ENCODE assay signal across 8 mouse cellular contexts in genomic region chr9:50776162-50776760, GRCm38 (mm10). TPM values are rescaled to one million over a fixed set of nuclear protein-coding genes. Genes with fewer than 3 reads are reported as not detected.
DNase-seq lines count a peak whose midpoint lies in the region; ATAC-seq lines count a peak whose summit lies in the region.

No protein-coding gene starts in this region.

- peak overlapping the region; percentile 93 for H3K9ac ChIP-seq in heart, embryonic 16.5 days (ENCODE audit: low read length)
- H3K9ac ChIP-seq in hindbrain, embryonic 12.5 days = peak overlapping the region; percentile 93
- H3K9ac ChIP-seq in midbrain, embryonic 12.5 days (replicated peaks) = peak overlapping the region; percentile 88

- no peak overlapping the region for H3K27ac ChIP-seq in heart, embryonic 16.5 days (ENCODE audit: low read length)
- no peak overlapping the region for H3K27ac ChIP-seq in hindbrain, embryonic 12.5 days
- no peak overlapping the region; the same call in 1 of the 2 replicates for H3K27ac ChIP-seq in midbrain, embryonic 12.5 days (replicated peaks)

- WGBS in heart, embryonic 16.5 days = 49% methylated on average over 11 of the region's 11 CpGs
- 74% methylated on average over 11 of the region's 11 CpGs for WGBS in hindbrain, embryonic 12.5 days
- 69% methylated on average over 11 of the region's 11 CpGs for WGBS in midbrain, embryonic 12.5 days

- H3K4me1 ChIP-seq in heart, embryonic 16.5 days (ENCODE audit: control insufficient read depth, insufficient read depth, low read length) = peaks cover 12% of the 10 kb centered on the region
- H3K4me1 ChIP-seq in hindbrain, embryonic 12.5 days = peaks cover 17% of the 10 kb centered on the region
- H3K4me1 ChIP-seq in midbrain, embryonic 12.5 days = peaks cover 18% of the 10 kb centered on the region

- ATAC-seq in heart, embryonic 16.5 days (replicated peaks; ENCODE audit: extremely low read depth, insufficient read depth, low FRiP score) = no peak
- no peak for ATAC-seq in hindbrain, embryonic 12.5 days (ENCODE audit: low FRiP score)
- no peak for ATAC-seq in midbrain, embryonic 12.5 days (ENCODE audit: low FRiP score, low read depth)

- H3K36me3 ChIP-seq in heart, embryonic 16.5 days (ENCODE audit: control insufficient read depth, insufficient read depth) = peaks cover 22% of the 10 kb centered on the region
- peaks cover 26% of the 10 kb centered on the region for H3K36me3 ChIP-seq in hindbrain, embryonic 12.5 days
- H3K36me3 ChIP-seq in midbrain, embryonic 12.5 days = peaks cover 39% of the 10 kb centered on the region

- H3K27me3 ChIP-seq in heart, embryonic 16.5 days (ENCODE audit: control insufficient read depth, insufficient read depth, low read length) = no peaks in the 10 kb centered on the region
- no peaks in the 10 kb centered on the region for H3K27me3 ChIP-seq in hindbrain, embryonic 12.5 days
- H3K27me3 ChIP-seq in midbrain, embryonic 12.5 days = no peaks in the 10 kb centered on the region

- peak overlapping the region; percentile 99 for H3K4me3 ChIP-seq in heart, embryonic 16.5 days (ENCODE audit: low read length)
- peak overlapping the region; percentile 94 for H3K4me3 ChIP-seq in hindbrain, embryonic 12.5 days
- peak overlapping the region; percentile 96 for H3K4me3 ChIP-seq in midbrain, embryonic 12.5 days

- H3K4me2 ChIP-seq in heart, embryonic 16.5 days (ENCODE audit: low read depth, low read length) = peak overlapping the region; percentile 74
- peak overlapping the region; percentile 83 for H3K4me2 ChIP-seq in hindbrain, embryonic 12.5 days (replicated peaks)
- H3K4me2 ChIP-seq in midbrain, embryonic 12.5 days (replicated peaks) = peak overlapping the region; percentile 84

- no peaks in the 10 kb centered on the region for H3K9me3 ChIP-seq in heart, embryonic 16.5 days (replicated peaks; ENCODE audit: control insufficient read depth, low read length)
- H3K9me3 ChIP-seq in hindbrain, embryonic 12.5 days (replicated peaks) = no peaks in the 10 kb centered on the region
- H3K9me3 ChIP-seq in midbrain, embryonic 12.5 days = no peaks in the 10 kb centered on the region

- no peak for DNase-seq in heart, postnatal 4 days
- peak; percentile 16 for DNase-seq in ZHBTc4 (ENCODE audit: low read depth, low spot score)
- no peak for DNase-seq in spleen, postnatal 4 days (ENCODE audit: low spot score in 2 of 2)
- no peak for DNase-seq in left cerebral cortex, adult 11 months (ENCODE audit: low spot score)
- DNase-seq in cerebellum, postnatal 25 days = no peak

RNA-seq across cellular contexts. Expression of gene 1110032A03Rik, which starts 0.9 kb away (rescaled TPM):
- polyA plus RNA-seq in heart, embryonic 16.5 days (2015; fragmentation: Nextera tagmentation; extraction: Ambion mirVana) = 28.7 and 30.0 TPM in 2 replicates
- total RNA-seq in heart, postnatal 4 days (2021) = 10 to 100 TPM; 10.3 to 11.2 TPM
- 38.4 and 43.9 TPM in 2 replicates for polyA plus RNA-seq in hindbrain, embryonic 12.5 days (2016; fragmentation: Nextera tagmentation; extraction: Ambion mirVana)
- 37.6 and 42.0 TPM in 2 replicates for polyA plus RNA-seq in midbrain, embryonic 12.5 days (2016; fragmentation: Nextera tagmentation; extraction: Ambion mirVana)

RNA-seq across cellular contexts. Expression of gene Alg9, which starts 1.4 kb away (rescaled TPM):
- 27.2 and 27.5 TPM in 2 replicates for polyA plus RNA-seq in heart, embryonic 16.5 days (2015; fragmentation: Nextera tagmentation; extraction: Ambion mirVana)
- total RNA-seq in heart, postnatal 4 days (2021) = 10 to 100 TPM; 14.2 to 14.8 TPM
- 44.9 and 50.6 TPM in 2 replicates for polyA plus RNA-seq in hindbrain, embryonic 12.5 days (2016; fragmentation: Nextera tagmentation; extraction: Ambion mirVana)
- polyA plus RNA-seq in midbrain, embryonic 12.5 days (2016; fragmentation: Nextera tagmentation; extraction: Ambion mirVana) = 42.6 and 42.8 TPM in 2 replicates

RNA-seq across cellular contexts. Expression of gene Fdxacb1, which starts 8.2 kb away (rescaled TPM):
- polyA plus RNA-seq in heart, embryonic 16.5 days (2015; fragmentation: Nextera tagmentation; extraction: Ambion mirVana) = 10.7 and 11.0 TPM in 2 replicates
- 1 to 10 TPM; 6.0 to 7.1 TPM for total RNA-seq in heart, postnatal 4 days (2021)
- 11.6 and 12.5 TPM in 2 replicates for polyA plus RNA-seq in hindbrain, embryonic 12.5 days (2016; fragmentation: Nextera tagmentation; extraction: Ambion mirVana)
- polyA plus RNA-seq in midbrain, embryonic 12.5 days (2016; fragmentation: Nextera tagmentation; extraction: Ambion mirVana) = 11.7 and 12.5 TPM in 2 replicates

RNA-seq across cellular contexts. Expression of gene Hspb2, which starts 24.1 kb away (rescaled TPM):
- 242 and 286 TPM in 2 replicates for polyA plus RNA-seq in heart, embryonic 16.5 days (2015; fragmentation: Nextera tagmentation; extraction: Ambion mirVana)
- total RNA-seq in heart, postnatal 4 days (2021) = 100 to 1,000 TPM; 130 to 150 TPM
- polyA plus RNA-seq in hindbrain, embryonic 12.5 days (2016; fragmentation: Nextera tagmentation; extraction: Ambion mirVana) = 1.7 and 6.9 TPM in 2 replicates
- polyA plus RNA-seq in midbrain, embryonic 12.5 days (2016; fragmentation: Nextera tagmentation; extraction: Ambion mirVana) = 0.48 TPM in 1 of 2 replicates, not detected in the other

RNA-seq across cellular contexts. Expression of gene Cryab, which starts 25.1 kb away (rescaled TPM):
- 1,241 and 1,315 TPM in 2 replicates for polyA plus RNA-seq in heart, embryonic 16.5 days (2015; fragmentation: Nextera tagmentation; extraction: Ambion mirVana)
- total RNA-seq in heart, postnatal 4 days (2021) = 1,000 to 10,000 TPM; 1,184 to 1,197 TPM
- 11.9 and 20.7 TPM in 2 replicates for polyA plus RNA-seq in hindbrain, embryonic 12.5 days (2016; fragmentation: Nextera tagmentation; extraction: Ambion mirVana)
- polyA plus RNA-seq in midbrain, embryonic 12.5 days (2016; fragmentation: Nextera tagmentation; extraction: Ambion mirVana) = 6.0 and 7.5 TPM in 2 replicates
